Mouse (Mus musculus): ENCODE measurements at regions not wholly inside any gene's neighbourhood (a gene's known extent, or its start where the extent isn't known, plus 50 kb on each side); places are given as distances from the start of the nearest gene placed in this dataset.

- TF ChIP-seq TAL1 (IDR thresholded peaks at IDR 0.05; ENCODE audit: low read length) (no peak), GATA1 (IDR thresholded peaks at IDR 0.05; ENCODE audit: low read length) (no peak)
These were observed 281.0 kb upstream of the Rtl1 start for GRCm38 (mm10) chr12:109881108-109881507.

Measured in erythroblast, embryonic 14.5 days (primary cell).